In genomic region chr17:28211921-28212341, GRCm38 (mm10) we compare ENCODE assay signal across 12 mouse cellular contexts. TPM values are rescaled to one million over a fixed set of nuclear protein-coding genes. Genes with fewer than 3 reads are reported as not detected.
A peak's percentile ranks its signal among the peaks of the same experiment; 100 is the strongest.
DNase-seq lines count a peak whose midpoint lies in the region; ATAC-seq lines count a peak whose summit lies in the region.
"Had no signal": no experiment of that assay in that cellular context is flagged by ENCODE, and none has a peak within 500 bp of the region (broad histone marks: within the 10 kb centered on the region; RNA-seq: fewer than 3 reads in every experiment).

No protein-coding gene starts in this region.

- H3K27ac ChIP-seq in midbrain, embryonic 10.5 days (replicated peaks), result 0 out of 2 replicates have a peak overlapping the region, but pooled peaks have one; percentile 19
- H3K27ac ChIP-seq in midbrain, embryonic 11.5 days (ENCODE audit: low read depth, low read length), result no peak overlapping the region
- H3K27ac ChIP-seq: embryonic facial prominence, embryonic 15.5 days; hindbrain, embryonic 15.5 days had no signal

- no peak overlapping the region for H3K4me2 ChIP-seq in midbrain, embryonic 11.5 days
- H3K4me2 ChIP-seq: embryonic facial prominence, embryonic 15.5 days; hindbrain, embryonic 15.5 days had no signal

- 81% methylated on average over 6 of the region's 6 CpGs for WGBS in midbrain, embryonic 10.5 days
- WGBS in midbrain, embryonic 11.5 days, result 79% methylated on average over 6 of the region's 6 CpGs

- peaks cover 13% of the 10 kb centered on the region for H3K4me1 ChIP-seq in midbrain, embryonic 10.5 days
- peaks cover 8% of the 10 kb centered on the region; the same call in 1 of the 2 replicates for H3K4me1 ChIP-seq in midbrain, embryonic 11.5 days (ENCODE audit: control insufficient read depth, insufficient read depth, low read length)

- H3K9me3 ChIP-seq in midbrain, embryonic 10.5 days (replicated peaks), result no peaks in the 10 kb centered on the region
- no peaks in the 10 kb centered on the region for H3K9me3 ChIP-seq in midbrain, embryonic 11.5 days (ENCODE audit: control insufficient read depth, low read length)
- H3K9me3 ChIP-seq: embryonic facial prominence, embryonic 15.5 days; hindbrain, embryonic 15.5 days had no signal

- no peak overlapping the region for H3K9ac ChIP-seq in midbrain, embryonic 11.5 days (ENCODE audit: low read length)
- H3K9ac ChIP-seq: embryonic facial prominence, embryonic 15.5 days; hindbrain, embryonic 15.5 days had no signal

- DNase-seq in midbrain, embryonic 10.5 days (ENCODE audit: low spot score), result no peak
- no peak for DNase-seq in midbrain, embryonic 11.5 days (ENCODE audit: low spot score, missing footprints)
- no peak for DNase-seq in right cerebral cortex, postnatal 4 days
- no peak for DNase-seq in ovary, postnatal 36 days (ENCODE audit: low spot score)
- DNase-seq in layer of hippocampus, postnatal 36 days, result no peak
- no peak for DNase-seq in cerebellum, adult 11-12 months
- DNase-seq: gastrocnemius, postnatal 10 days had no signal

- no peaks in the 10 kb centered on the region for H3K36me3 ChIP-seq in midbrain, embryonic 10.5 days
- no peaks in the 10 kb centered on the region for H3K36me3 ChIP-seq in midbrain, embryonic 11.5 days (ENCODE audit: control insufficient read depth, insufficient read depth, low read length)
- H3K36me3 ChIP-seq: embryonic facial prominence, embryonic 15.5 days; hindbrain, embryonic 15.5 days had no signal

- H3K4me3 ChIP-seq in midbrain, embryonic 10.5 days, result no peak overlapping the region
- H3K4me3 ChIP-seq in midbrain, embryonic 11.5 days (ENCODE audit: low read depth, low read length), result no peak overlapping the region
- H3K4me3 ChIP-seq: embryonic facial prominence, embryonic 15.5 days; hindbrain, embryonic 15.5 days had no signal

- peaks cover 18% of the 10 kb centered on the region for H3K27me3 ChIP-seq in midbrain, embryonic 10.5 days (ENCODE audit: low read depth, poor library complexity, severe bottlenecking)
- H3K27me3 ChIP-seq in midbrain, embryonic 11.5 days (ENCODE audit: control insufficient read depth, insufficient read depth, low read length), result no peaks in the 10 kb centered on the region
- H3K27me3 ChIP-seq: embryonic facial prominence, embryonic 15.5 days; hindbrain, embryonic 15.5 days; Patski had no signal

- no peak for ATAC-seq in midbrain, embryonic 11.5 days (ENCODE audit: low FRiP score)
- ATAC-seq in inflammation-experienced regulatory T-cells, adult 6 months, result peak; percentile 79
- ATAC-seq in neutrophil, adult 5-6 weeks (ENCODE audit: extremely low read depth, insufficient number of reproducible peaks, low FRiP score, poor library complexity, severe bottlenecking), result peak; percentile 57
- ATAC-seq: Patski had no signal

RNA-seq across cellular contexts. Expression of gene Def6, which starts 4.4 kb away (rescaled TPM):
- 3.1 TPM in 2 replicates for polyA plus RNA-seq in midbrain, embryonic 10.5 days (2016; fragmentation: Nextera tagmentation; extraction: Ambion mirVana)
- 1.7 and 1.8 TPM in 2 replicates for polyA plus RNA-seq in midbrain, embryonic 11.5 days (2014; fragmentation: Nextera tagmentation; extraction: Ambion mirVana)
- 10 to 100 TPM; 29.7 to 51.9 (median 32.8) TPM for polyA plus RNA-seq in inflammation-experienced regulatory T-cells, adult 6 months (2017; shearing (Covaris generic))
- total RNA-seq in neutrophil, adult 5-6 weeks (2017), result 110 and 136 TPM in 2 replicates
- total RNA-seq in layer of hippocampus, postnatal 36 days (2021), result 1 to 10 TPM; 2.1 to 3.4 TPM

RNA-seq across cellular contexts. Expression of gene Ppard, which starts 20.6 kb away (rescaled TPM):
- polyA plus RNA-seq in midbrain, embryonic 10.5 days (2016; fragmentation: Nextera tagmentation; extraction: Ambion mirVana), result 1.5 and 1.7 TPM in 2 replicates
- polyA plus RNA-seq in midbrain, embryonic 11.5 days (2014; fragmentation: Nextera tagmentation; extraction: Ambion mirVana), result 1.7 and 1.8 TPM in 2 replicates
- 1 to 10 TPM; 2.5 to 3.8 (median 3.8) TPM for polyA plus RNA-seq in inflammation-experienced regulatory T-cells, adult 6 months (2017; shearing (Covaris generic))
- total RNA-seq in neutrophil, adult 5-6 weeks (2017), result 12.6 and 19.4 TPM in 2 replicates
- total RNA-seq in layer of hippocampus, postnatal 36 days (2021), result 10 to 100 TPM; 22.8 to 30.3 TPM

RNA-seq across cellular contexts. Expression of gene Zfp523, which starts 35.0 kb away (rescaled TPM):
- 32.4 and 38.0 TPM in 2 replicates for polyA plus RNA-seq in midbrain, embryonic 10.5 days (2016; fragmentation: Nextera tagmentation; extraction: Ambion mirVana)
- 24.6 and 30.2 TPM in 2 replicates for polyA plus RNA-seq in midbrain, embryonic 11.5 days (2014; fragmentation: Nextera tagmentation; extraction: Ambion mirVana)
- 1 to 10 TPM; 3.1 to 7.8 (median 6.2) TPM for polyA plus RNA-seq in inflammation-experienced regulatory T-cells, adult 6 months (2017; shearing (Covaris generic))
- total RNA-seq in neutrophil, adult 5-6 weeks (2017), result 9.0 and 12.8 TPM in 2 replicates
- total RNA-seq in layer of hippocampus, postnatal 36 days (2021), result 100 to 1,000 TPM; 101 to 112 TPM
